Mouse (Mus musculus) olfactory bulb, adult 2 months (tissue): Measurements from ENCODE around the gene Timp2.

Experiments
- CTCF ChIP-seq: fragments of 200-500 bp; IDR thresholded peaks from 2 replicates; pipeline ENCODE4 v1.5.1; 2012; ENCODE audit warnings: low read depth, mild to moderate bottlenecking, low read length, moderate library complexity; ENCODE audit not compliant: insufficient read depth
- POLR2A ChIP-seq: fragments of 200-500 bp; IDR thresholded peaks from 2 replicates; pipeline ENCODE4 v1.6.1; 2012; ENCODE audit warnings: mild to moderate bottlenecking, low read depth, low read length, moderate library complexity; ENCODE audit not compliant: insufficient read depth

DNA sequence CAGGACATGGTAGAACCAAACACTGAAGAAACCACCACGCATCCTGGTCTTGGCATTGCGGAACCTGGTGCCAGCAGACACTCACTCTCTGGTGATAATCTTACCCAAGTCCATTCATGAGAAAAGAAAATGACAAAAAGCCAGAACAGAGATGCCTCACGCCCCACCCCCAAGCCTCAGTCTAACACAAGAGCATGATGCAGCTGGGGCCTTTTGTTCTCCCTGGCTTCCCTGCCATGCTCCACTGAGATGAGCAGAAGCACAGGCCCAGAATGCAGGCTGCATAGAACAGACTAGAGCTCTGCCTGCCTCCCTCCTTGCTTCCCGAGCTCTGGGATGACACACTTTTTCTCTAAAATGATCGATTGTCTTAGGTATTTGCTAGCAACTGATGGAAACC is 92.4 kb downstream of the Timp2 start:
- no peak for TF ChIP-seq CTCF
- no peak for TF ChIP-seq POLR2A
